Mouse (Mus musculus) embryonic fibroblast, embryonic 13.5 days (primary cell): ENCODE results near the gene Ndufb6. TPM values are rescaled to one million over a fixed set of nuclear protein-coding genes. Genes with fewer than 3 reads are reported as not detected.

Experiments
- H3K27ac ChIP-seq: 2 replicates; pipeline ENCODE4 v1.5.1; 2012; ENCODE audit warnings: low read length, control low read depth, inconsistent platforms; ENCODE audit not compliant: insufficient read depth
- H3K4me1 ChIP-seq: 2 replicates; pipeline ENCODE4 v1.6.1; 2011; ENCODE audit warnings: low read length; ENCODE audit not compliant: control insufficient read depth, insufficient read depth
- H3K4me3 ChIP-seq: 2 replicates; pipeline ENCODE4 v1.5.1; 2011; ENCODE audit warnings: mild to moderate bottlenecking, control low read depth, low read length; ENCODE audit not compliant: insufficient read depth
- CTCF ChIP-seq: IDR thresholded peaks from 2 replicates; pipeline ENCODE4 v1.5.1; 2011; ENCODE audit warnings: mild to moderate bottlenecking, control low read depth, low read length, moderate library complexity, borderline replicate concordance; ENCODE audit not compliant: insufficient read depth
- POLR2A ChIP-seq: IDR thresholded peaks from 2 replicates; pipeline ENCODE4 v1.6.1; 2011; ENCODE audit warnings: low read depth, mild to moderate bottlenecking, control low read depth, low read length, moderate library complexity
- polyA plus RNA-seq: library from polyadenylated mRNA; stranded (reverse); fragments of >200 nt; gene quantifications from 2 replicates; pipeline ENCODE4 v1.2.4, GENCODE M21; 2011; ENCODE audit warnings: low read depth; ENCODE audit not compliant: missing spikeins, insufficient read length

Ndufb6 gene
- polyA plus RNA-seq, 1 experiment = 135 TPM

- no peak for TF ChIP-seq CTCF
- TF ChIP-seq POLR2A = no peak
- Histone ChIP-seq H3K4me1 (0 out of 2 replicates have a peak, but pooled peaks cover 6% of the 10 kb centered on the region), H3K4me3 (peak overlapping the region; percentile 92), H3K27ac (no peak overlapping the region)
These were observed 11.5 kb downstream of the Ndufb6 start for GRCm38 (mm10) chr4:40267681-40268080.

GRCm38 (mm10) chr4:40264321-40264720 is 14.9 kb downstream of the Ndufb6 start:
- no peak overlapping the region for H3K4me3 ChIP-seq
- H3K27ac ChIP-seq = no peak overlapping the region
- TF ChIP-seq CTCF = no peak
- no peak for TF ChIP-seq POLR2A
- H3K4me1 ChIP-seq = 0 out of 2 replicates have a peak, but pooled peaks cover 6% of the 10 kb centered on the region

GRCm38 (mm10) chr4:40254385-40255103 is 24.7 kb downstream of the Ndufb6 start:
- H3K27ac ChIP-seq = no peak overlapping the region
- H3K4me1 ChIP-seq = no peaks in the 10 kb centered on the region
- H3K4me3 ChIP-seq = no peak overlapping the region
- no peak for TF ChIP-seq POLR2A
- TF ChIP-seq CTCF = no peak

- no peak overlapping the region for H3K27ac ChIP-seq
- no peaks in the 10 kb centered on the region for H3K4me1 ChIP-seq
- H3K4me3 ChIP-seq = no peak overlapping the region
- TF ChIP-seq CTCF = no peak
- no peak for TF ChIP-seq POLR2A
These were observed 25.5 kb downstream of the Ndufb6 start for GRCm38 (mm10) chr4:40253766-40254165.

GRCm38 (mm10) chr4:40250984-40251383 is 28.2 kb downstream of the Ndufb6 start:
- TF ChIP-seq CTCF (no peak), POLR2A (no peak)
- Histone ChIP-seq H3K4me3 (no peak overlapping the region), H3K4me1 (no peaks in the 10 kb centered on the region), H3K27ac (no peak overlapping the region)

- Histone ChIP-seq H3K4me3 (no peak overlapping the region), H3K4me1 (no peaks in the 10 kb centered on the region), H3K27ac (no peak overlapping the region)
- TF ChIP-seq CTCF = no peak
These were observed 35.2 kb downstream of the Ndufb6 start for GRCm38 (mm10) chr4:40244035-40244434.

GRCm38 (mm10) chr4:40243006-40243405 is 36.2 kb downstream of the Ndufb6 start:
- no peak overlapping the region for H3K4me3 ChIP-seq
- H3K4me1 ChIP-seq = no peaks in the 10 kb centered on the region
- H3K27ac ChIP-seq = no peak overlapping the region
- TF ChIP-seq POLR2A (no peak), CTCF (no peak)

- TF ChIP-seq CTCF = no peak
- TF ChIP-seq POLR2A = no peak
- H3K27ac ChIP-seq = no peak overlapping the region
- no peaks in the 10 kb centered on the region for H3K4me1 ChIP-seq
- H3K4me3 ChIP-seq = no peak overlapping the region
These were observed 37.3 kb downstream of the Ndufb6 start for GRCm38 (mm10) chr4:40241928-40242327.

GRCm38 (mm10) chr4:40240272-40240744 is 38.9 kb downstream of the Ndufb6 start:
- TF ChIP-seq CTCF = no peak
- no peak for TF ChIP-seq POLR2A
- Histone ChIP-seq H3K4me1 (no peaks in the 10 kb centered on the region), H3K4me3 (peak overlapping the region; percentile 82), H3K27ac (0 out of 2 replicates have a peak overlapping the region, but pooled peaks have one; percentile 91)

- Histone ChIP-seq H3K4me3 (peak within 1 kb of the TSS; percentile 82), H3K27ac (peak within 1 kb of the TSS; percentile 91), H3K4me1 (no peaks in the 10 kb centered on the region)
- TF ChIP-seq POLR2A (peak; percentile 56), CTCF (no peak)
These were observed 39.6 kb downstream of the Ndufb6 start, which contains the start of gene Ddx58 for GRCm38 (mm10) chr4:40239409-40240271. TSS of gene Ddx58 (minus strand) at chr4:40239828.
